Mouse (Mus musculus): ENCODE data around the gene Hmg20a.

- no peak for TF ChIP-seq GATA1 (IDR thresholded peaks at IDR 0.05; ENCODE audit: low read length)
- TF ChIP-seq TAL1 (IDR thresholded peaks at IDR 0.05; ENCODE audit: low read length), result no peak
Measured at GRCm38 (mm10) chr9:56515110-56515509, 96.7 kb downstream of the Hmg20a start.
